Mouse (Mus musculus): ENCODE data around the gene Parvg. TPM values are rescaled to one million over a fixed set of nuclear protein-coding genes. Genes with fewer than 3 reads are reported as not detected.

Gene Parvg
- polyA plus RNA-seq, 1 experiment from 2014 or later = 1.3 TPM

Other genes starting within 250 kb of the Parvg start
- 5.1 and 6.5 TPM in 2 replicates for gene Sult4a1, start 218.3 kb upstream of the Parvg start, polyA plus RNA-seq (2015; fragmentation: Nextera tagmentation; extraction: Ambion mirVana)
- gene Pnpla5, start 200.9 kb upstream of the Parvg start, polyA plus RNA-seq (2015; fragmentation: Nextera tagmentation; extraction: Ambion mirVana) = not detected in 2 replicates
- gene Pnpla3, start 156.2 kb upstream of the Parvg start, polyA plus RNA-seq (2015; fragmentation: Nextera tagmentation; extraction: Ambion mirVana) = 0.80 and 1.5 TPM in 2 replicates
- gene Samm50, start 131.8 kb upstream of the Parvg start, polyA plus RNA-seq (2015; fragmentation: Nextera tagmentation; extraction: Ambion mirVana) = 110 TPM in 2 replicates
- gene Parvb, start 92.0 kb upstream of the Parvg start, polyA plus RNA-seq (2015; fragmentation: Nextera tagmentation; extraction: Ambion mirVana) = 4.4 TPM in 2 replicates
- gene Shisal1, start 123.1 kb downstream of the Parvg start, polyA plus RNA-seq (2015; fragmentation: Nextera tagmentation; extraction: Ambion mirVana) = 1.3 and 2.4 TPM in 2 replicates
- 21.6 and 21.9 TPM in 2 replicates for gene Rtl6, start 233.8 kb downstream of the Parvg start, polyA plus RNA-seq (2015; fragmentation: Nextera tagmentation; extraction: Ambion mirVana)